Comparison of ENCODE assay signal across 12 mouse cellular contexts in genomic region chr14:105631681-105632031, GRCm38 (mm10).
DNase-seq lines count a peak whose midpoint lies in the region; ATAC-seq and TF ChIP-seq lines count a peak whose summit lies in the region.
"Had no signal": no experiment of that assay in that cellular context is flagged by ENCODE, and none has a peak within 500 bp of the region (broad histone marks: within the 10 kb centered on the region; RNA-seq: fewer than 3 reads in every experiment).

No protein-coding gene starts in this region.

- peak in 1 of 2 experiments; percentile 32 for DNase-seq in left cerebral cortex, adult 2 months (ENCODE audit: extremely low spot score in 1 of 2, low spot score in 2 of 2)
- no peak for DNase-seq in left cerebral cortex, adult 11 months (ENCODE audit: low spot score)
- peak; percentile 26 for DNase-seq in hindbrain, embryonic 14.5 days (ENCODE audit: low spot score)
- DNase-seq in left cerebral cortex, postnatal 4 days = peak; percentile 53
- DNase-seq in telencephalon, adult 2 months (ENCODE audit: low read depth, low spot score) = peak; percentile 59
- DNase-seq in liver, postnatal 0 days = no peak
- DNase-seq in ovary, postnatal 14 days (ENCODE audit: low spot score) = no peak
- DNase-seq in adipocyte (ENCODE audit: low spot score) = no peak
- DNase-seq: lung, postnatal 10 days had no signal

- peak overlapping the region; percentile 90 for H3K27ac ChIP-seq in left cerebral cortex, adult 2 months
- H3K27ac ChIP-seq in hindbrain, embryonic 14.5 days = peak overlapping the region; percentile 83
- H3K27ac ChIP-seq in liver, postnatal 0 days (ENCODE audit: low read depth) = no peak overlapping the region
- H3K27ac ChIP-seq: kidney, embryonic 15.5 days; limb, embryonic 12.5 days; stomach, embryonic 15.5 days had no signal

- no peaks in the 10 kb centered on the region for H3K9me3 ChIP-seq in hindbrain, embryonic 14.5 days (ENCODE audit: control insufficient read depth, low read length)
- H3K9me3 ChIP-seq in liver, postnatal 0 days (ENCODE audit: low read length) = no peaks in the 10 kb centered on the region
- H3K9me3 ChIP-seq: kidney, embryonic 15.5 days; limb, embryonic 12.5 days; stomach, embryonic 15.5 days had no signal

- H3K4me2 ChIP-seq in hindbrain, embryonic 14.5 days (replicated peaks) = peak overlapping the region; percentile 28; the same call in 1 of the 2 replicates
- no peak overlapping the region for H3K4me2 ChIP-seq in liver, postnatal 0 days (ENCODE audit: low read depth, low read length)
- H3K4me2 ChIP-seq: kidney, embryonic 15.5 days; limb, embryonic 12.5 days; stomach, embryonic 15.5 days had no signal

- intact Hi-C loops in left cerebral cortex, adult 2 months (cut with DNase I) = loop anchor here (1.0 to 10.0 kb wide), 8 partner anchors 34 to 297 kb away; no protein-coding TSS in a partner anchor
- intact Hi-C loops in left cerebral cortex, postnatal 4 days (cut with DNase I) = loop anchor here (10.0 kb wide), 3 partner anchors 83 to 263 kb away; partner anchors contain the start of gene Spry2

- peak; percentile 54 for ATAC-seq in hindbrain, embryonic 14.5 days (ENCODE audit: low FRiP score)
- ATAC-seq in liver, postnatal 0 days = no peak

- H3K4me3 ChIP-seq in left cerebral cortex, adult 2 months = no peak overlapping the region
- no peak overlapping the region for H3K4me3 ChIP-seq in hindbrain, embryonic 14.5 days (replicated peaks; ENCODE audit: low read length)
- H3K4me3 ChIP-seq in liver, postnatal 0 days (ENCODE audit: low read depth, low read length) = no peak overlapping the region
- H3K4me3 ChIP-seq: kidney, embryonic 15.5 days; limb, embryonic 12.5 days; stomach, embryonic 15.5 days had no signal

- H3K36me3 ChIP-seq in hindbrain, embryonic 14.5 days (replicated peaks; ENCODE audit: control insufficient read depth, insufficient read depth) = no peaks in the 10 kb centered on the region
- no peaks in the 10 kb centered on the region for H3K36me3 ChIP-seq in liver, postnatal 0 days (replicated peaks; ENCODE audit: insufficient read depth, low read length)
- H3K36me3 ChIP-seq: kidney, embryonic 15.5 days; limb, embryonic 12.5 days; stomach, embryonic 15.5 days had no signal

- no peak for TF ChIP-seq EP300 in liver, postnatal 0 days (IDR thresholded peaks at IDR 0.05; ENCODE audit: low read depth)

- H3K27me3 ChIP-seq in hindbrain, embryonic 14.5 days (ENCODE audit: control insufficient read depth, insufficient read depth, low read length) = no peaks in the 10 kb centered on the region
- no peaks in the 10 kb centered on the region for H3K27me3 ChIP-seq in liver, postnatal 0 days (ENCODE audit: insufficient read depth, low read length)
- H3K27me3 ChIP-seq: kidney, embryonic 15.5 days; limb, embryonic 12.5 days; stomach, embryonic 15.5 days had no signal

- H3K9ac ChIP-seq in hindbrain, embryonic 14.5 days = no peak overlapping the region
- H3K9ac ChIP-seq in liver, postnatal 0 days (replicated peaks) = no peak overlapping the region
- H3K9ac ChIP-seq: kidney, embryonic 15.5 days; limb, embryonic 12.5 days; stomach, embryonic 15.5 days had no signal

- WGBS in hindbrain, embryonic 14.5 days = 36% methylated on average over 5 of the region's 5 CpGs
- 63% methylated on average over 5 of the region's 5 CpGs for WGBS in liver, postnatal 0 days (ENCODE audit: insufficient replicate concordance)

- no peak for TF ChIP-seq CTCF in left cerebral cortex, adult 2 months (IDR thresholded peaks at IDR 0.05)
- no peak for TF ChIP-seq CTCF in liver, postnatal 0 days (IDR thresholded peaks at IDR 0.05; ENCODE audit: low read depth)

- H3K4me1 ChIP-seq in hindbrain, embryonic 14.5 days (replicated peaks; ENCODE audit: control insufficient read depth, insufficient read depth, low read length) = peaks cover 15% of the 10 kb centered on the region; the same call in 1 of the 2 replicates
- H3K4me1 ChIP-seq in liver, postnatal 0 days (ENCODE audit: insufficient read depth) = no peaks in the 10 kb centered on the region
- H3K4me1 ChIP-seq: stomach, embryonic 15.5 days had no signal

Comparison
In these comparisons a context has a peak if more than half of its experiments do, and no peak if none do; other contexts are left out.
1. DNase-seq: peak in hindbrain, embryonic 14.5 days (single experiment), left cerebral cortex, postnatal 4 days (single experiment) and telencephalon, adult 2 months (single experiment); none in left cerebral cortex, adult 11 months (single experiment), liver, postnatal 0 days (single experiment), ovary, postnatal 14 days (single experiment) and adipocyte (single experiment).